Mouse (Mus musculus) lung, postnatal 14 days (tissue): ENCODE measurements around the gene Abcd3.
"Not testable (repeated sequence)": the region's sequence is repeated elsewhere in the genome, so short reads cannot be mapped to it uniquely, and the experiment has no call there.

Experiments used
- DNase-seq: peaks from one replicate; pipeline ENCODE4 v3.0.0; 2021

Abcd3 gene

DNA sequence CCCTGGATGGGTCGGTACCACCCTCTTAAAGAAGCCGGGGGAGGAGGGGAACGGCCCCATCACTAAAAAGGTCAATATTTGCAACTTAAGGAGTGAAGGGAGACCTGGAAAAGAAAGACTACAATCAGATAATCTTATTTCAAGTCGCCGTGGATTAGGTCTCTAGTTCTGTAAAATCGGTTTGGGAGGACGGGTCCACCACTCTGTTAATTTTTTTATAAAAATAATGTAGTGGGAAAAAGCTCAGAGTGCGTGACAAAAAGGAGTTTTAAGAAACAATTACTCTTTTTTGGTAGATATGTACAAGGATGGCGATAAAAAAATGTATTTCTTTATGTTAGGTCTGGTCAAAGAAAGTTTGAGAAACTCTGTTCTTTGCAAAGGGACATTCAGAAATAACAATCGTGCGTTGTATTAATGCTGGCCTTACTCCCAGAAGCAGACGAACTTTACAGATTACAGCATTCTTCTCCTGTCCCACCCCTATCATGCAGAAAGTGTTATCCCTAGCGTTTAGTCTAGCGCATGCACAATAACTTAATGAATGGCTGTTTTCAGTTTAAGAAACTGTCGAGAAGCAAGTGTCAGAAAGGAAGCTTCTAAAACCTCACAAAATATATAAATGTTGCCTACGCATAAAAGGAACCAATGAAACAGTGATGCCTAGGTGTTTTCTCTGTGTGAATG is 590 bp upstream of the Abcd3 start:
- DNase-seq, result no peak

GRCm38 (mm10) chr3:121814413-121814864 is 663 bp downstream of the Abcd3 start:
- no peak for DNase-seq

GRCm38 (mm10) chr3:121813834-121814233 is 1.3 kb downstream of the Abcd3 start:
- DNase-seq, result no peak

DNA sequence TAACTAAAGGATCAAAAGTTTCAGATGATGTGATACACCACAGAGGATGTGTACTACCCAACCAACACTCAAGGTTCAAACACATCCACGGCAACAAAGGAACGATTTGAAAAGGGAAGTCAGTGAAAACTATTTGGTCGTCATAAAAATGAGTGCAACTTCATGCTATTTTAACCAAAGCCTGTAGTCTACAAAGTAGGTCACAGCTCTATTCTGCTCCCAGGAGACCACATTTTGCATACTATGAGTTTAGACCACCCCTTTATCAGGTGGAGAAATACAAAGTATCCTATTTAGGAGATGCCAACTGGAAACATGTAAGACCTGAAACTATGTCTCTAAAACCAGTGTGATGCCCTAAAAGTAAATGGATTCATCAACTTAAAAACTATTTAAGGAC is 6.9 kb downstream of the Abcd3 start:
- no peak for DNase-seq

GRCm38 (mm10) chr3:121794214-121794613 is 20.9 kb downstream of the Abcd3 start:
- DNase-seq, result no peak

GRCm38 (mm10) chr3:121792246-121792645 is 22.9 kb downstream of the Abcd3 start:
- DNase-seq, result no peak

DNA sequence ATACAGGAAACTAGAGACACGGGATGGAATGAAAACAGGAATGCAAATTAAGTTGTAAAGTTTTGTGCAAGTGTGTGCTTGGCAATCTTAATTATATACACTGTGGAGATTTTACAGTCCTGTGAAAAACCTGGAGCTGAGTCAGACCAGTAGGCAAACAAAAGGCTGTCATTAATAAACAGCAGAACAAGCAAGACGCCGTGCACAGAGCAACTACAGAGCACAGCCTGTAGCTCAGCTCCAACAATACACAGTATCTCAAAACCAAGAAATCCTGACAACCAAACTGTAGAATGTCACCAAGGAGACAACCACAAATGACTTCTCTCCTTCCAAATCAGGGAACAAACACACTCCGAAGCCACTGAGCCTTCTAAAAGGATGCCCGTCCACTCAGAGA is 24.7 kb downstream of the Abcd3 start:
- no peak for DNase-seq

DNA sequence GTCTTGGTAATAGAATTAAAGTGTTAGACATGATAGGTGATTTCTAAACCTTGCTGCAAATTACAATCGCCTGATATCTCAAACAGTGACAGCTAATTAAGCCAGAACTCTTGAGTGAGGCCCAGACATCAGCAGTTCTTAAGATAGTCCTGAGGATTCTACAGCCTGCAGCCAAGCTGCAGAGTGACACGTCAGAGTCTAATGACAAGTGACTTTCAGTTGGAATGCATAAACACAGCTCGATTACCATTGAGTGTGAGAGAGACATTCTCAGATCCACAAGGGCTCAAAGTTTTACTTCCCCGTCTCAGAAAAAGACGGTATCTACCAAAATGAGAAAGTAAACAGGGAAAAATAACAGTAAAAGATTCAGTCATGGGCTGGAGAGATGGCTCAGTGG is 25.3 kb downstream of the Abcd3 start:
- no peak for DNase-seq

GRCm38 (mm10) chr3:121783020-121783419 is 32.1 kb downstream of the Abcd3 start:
- DNase-seq, result no peak

DNA sequence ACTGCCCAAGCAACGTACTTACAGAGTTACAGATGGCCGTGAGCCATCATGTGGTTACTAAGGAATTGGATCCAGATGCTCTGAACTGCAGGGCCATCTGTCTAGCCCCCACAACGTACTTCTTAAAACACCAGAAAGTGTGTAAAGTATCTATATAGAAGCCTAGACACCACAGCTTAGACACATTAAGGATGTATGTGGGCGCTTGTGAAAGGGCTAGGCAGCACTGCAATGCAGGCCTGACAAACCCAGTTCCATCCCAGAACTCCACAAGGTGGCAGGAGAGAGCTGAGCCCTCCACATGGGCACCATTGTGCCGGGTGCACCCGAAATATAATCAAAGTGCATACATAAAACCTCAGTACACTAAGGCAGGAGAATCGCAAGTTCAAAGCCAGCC is 37.2 kb downstream of the Abcd3 start:
- peak; percentile 68 for DNase-seq

GRCm38 (mm10) chr3:121773336-121773735 is 41.8 kb downstream of the Abcd3 start:
- DNase-seq, result not testable (repeated sequence)

GRCm38 (mm10) chr3:121768770-121769169 is 46.3 kb downstream of the Abcd3 start:
- DNase-seq, result no peak

DNA sequence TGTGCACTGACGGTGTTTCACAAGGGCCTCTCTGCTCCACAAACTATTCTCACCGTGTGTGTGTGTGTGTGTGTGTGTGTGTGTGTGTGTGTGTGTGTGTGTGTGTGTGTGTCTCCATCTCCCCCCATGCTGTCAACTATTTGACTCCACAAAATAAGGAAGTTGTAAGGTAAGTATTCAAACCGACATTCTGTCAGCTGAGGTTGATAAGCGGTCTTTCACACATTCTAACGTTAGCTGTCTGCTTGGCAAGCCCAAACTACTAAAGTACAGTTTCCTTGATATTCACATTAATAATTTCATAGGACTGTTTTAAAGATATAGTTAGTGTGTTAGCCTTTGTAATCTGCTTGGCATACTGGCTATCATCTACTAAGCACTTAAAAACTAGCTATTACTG is 48.3 kb downstream of the Abcd3 start:
- DNase-seq, result no peak

- DNase-seq, result no peak
Measured at GRCm38 (mm10) chr3:121766048-121766447, 49.1 kb downstream of the Abcd3 start.

DNA sequence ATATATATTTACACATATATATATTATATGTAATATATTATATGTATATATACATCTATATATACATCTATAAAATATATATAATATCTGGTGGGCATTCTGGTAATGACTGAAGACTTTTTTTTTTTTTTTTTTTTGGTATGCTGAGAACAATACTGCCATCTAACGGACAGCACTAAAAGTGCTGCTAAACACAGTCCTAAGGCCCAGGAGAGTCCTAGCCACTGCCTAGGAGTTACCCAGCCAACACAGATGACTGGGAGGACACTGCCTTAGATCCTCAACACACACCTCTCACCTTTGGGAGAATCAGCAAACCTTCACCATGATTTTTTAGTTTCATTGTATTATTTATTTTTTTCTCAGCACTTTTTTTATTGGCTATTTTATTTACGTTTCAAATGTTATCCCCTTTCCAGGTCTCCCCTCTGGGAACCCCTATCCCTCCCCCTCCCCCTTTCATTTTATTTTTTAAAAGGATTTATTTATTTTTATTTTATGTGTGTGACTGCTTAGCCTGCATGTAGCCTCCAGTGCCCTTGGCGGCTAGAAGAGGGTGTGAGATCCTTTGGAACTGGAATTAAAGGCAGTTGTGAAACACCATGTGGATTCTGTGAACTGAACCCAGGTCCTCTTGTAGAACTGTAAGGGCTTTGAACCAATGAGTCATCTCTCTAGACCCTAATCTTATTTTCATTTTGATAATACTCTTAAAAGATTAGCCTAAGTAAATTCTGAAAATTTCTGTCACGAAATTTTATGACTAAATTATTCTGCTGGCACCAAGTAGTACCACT is 52.8 kb downstream of the Abcd3 start:
- peak; percentile 22 for DNase-seq

- DNase-seq, result no peak
Measured at GRCm38 (mm10) chr3:121758373-121758772, 56.7 kb downstream of the Abcd3 start.

DNA sequence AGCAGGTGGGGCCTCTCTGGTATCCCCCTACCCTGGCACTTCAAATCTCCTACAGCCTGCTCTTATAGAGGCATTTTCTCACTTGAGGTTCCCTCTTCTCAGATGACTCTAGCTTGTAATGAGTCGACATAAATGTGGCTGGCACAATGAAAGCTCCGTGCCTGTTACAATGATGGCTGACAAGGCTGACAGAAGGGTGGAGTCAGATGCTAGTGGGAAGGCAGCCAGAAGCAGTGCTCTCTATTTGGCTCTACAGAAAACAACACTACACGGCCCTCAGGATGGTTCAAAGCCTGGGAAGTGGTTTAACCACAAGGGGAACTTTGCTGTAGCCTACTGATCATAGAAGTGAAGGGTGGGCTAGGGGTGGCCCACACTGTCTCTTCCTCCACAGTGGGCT is 60.0 kb downstream of the Abcd3 start:
- peak; percentile 14 for DNase-seq

DNA sequence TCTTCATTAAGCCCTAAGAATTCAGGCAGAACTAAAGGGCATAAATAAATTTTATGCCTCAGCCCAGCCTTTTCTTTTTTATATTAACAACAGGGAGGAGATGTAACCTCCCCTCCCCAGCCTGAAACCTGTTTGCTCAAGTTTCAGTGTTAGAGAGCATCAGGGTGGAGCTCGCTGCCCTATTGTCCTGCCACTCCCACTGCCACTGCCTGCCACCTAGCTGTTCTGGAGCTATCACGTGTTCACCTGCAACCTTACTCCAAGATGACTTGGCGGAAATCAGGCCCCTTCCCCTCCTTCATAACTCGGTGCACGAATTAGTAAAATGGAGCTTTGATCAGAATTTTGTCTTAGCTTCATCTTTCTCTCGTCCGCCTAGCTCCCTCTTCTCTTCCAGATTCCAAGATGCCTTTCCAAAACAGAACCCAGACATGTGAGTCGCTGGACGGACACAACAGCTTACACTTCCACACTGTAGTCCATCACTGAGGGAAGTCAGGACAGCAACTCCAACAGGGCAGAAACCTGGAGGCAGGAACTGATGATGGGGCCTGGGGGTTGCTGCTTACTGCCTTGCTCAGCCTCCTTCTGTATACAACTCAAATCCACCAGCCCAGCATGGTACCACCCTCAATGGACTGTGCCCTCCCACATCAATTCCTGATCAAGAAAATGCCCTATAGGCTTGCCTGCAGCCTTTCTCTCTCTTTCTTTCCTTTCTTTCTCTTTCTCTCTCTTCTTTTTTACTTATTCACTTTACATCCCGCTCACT is 60.6 kb downstream of the Abcd3 start:
- not testable (repeated sequence) for DNase-seq

DNA sequence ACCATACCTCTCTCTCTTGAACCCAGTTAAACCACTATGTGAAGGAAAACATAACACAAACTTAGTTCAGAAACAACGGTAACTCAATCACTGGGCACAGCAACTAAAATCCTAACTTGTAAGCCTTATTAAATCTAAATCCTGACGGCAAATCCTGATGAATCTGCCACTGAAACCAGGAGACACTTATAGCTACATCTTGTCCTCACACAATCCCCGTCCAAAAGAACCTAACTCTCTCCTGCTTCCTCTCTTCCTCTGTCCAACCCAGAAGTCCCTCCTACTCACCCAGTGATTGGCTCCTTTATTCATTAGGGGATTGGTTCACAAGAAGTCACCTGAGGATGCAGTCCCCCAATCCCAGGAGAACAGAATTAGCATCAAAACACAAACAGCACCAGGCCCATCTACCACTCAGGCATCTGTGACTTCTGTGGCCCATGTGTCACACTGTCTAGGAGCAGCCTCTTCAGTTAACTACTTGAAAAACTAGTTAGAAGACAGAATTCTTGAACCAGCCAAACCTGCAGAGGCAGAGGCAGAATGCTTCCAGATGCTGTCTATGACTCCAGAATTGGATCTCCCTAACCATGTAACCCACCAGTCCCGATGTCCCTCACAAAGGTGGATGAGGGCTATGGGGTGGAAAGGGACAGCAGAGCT is 73.8 kb downstream of the Abcd3 start:
- DNase-seq, result not testable (repeated sequence)

DNA sequence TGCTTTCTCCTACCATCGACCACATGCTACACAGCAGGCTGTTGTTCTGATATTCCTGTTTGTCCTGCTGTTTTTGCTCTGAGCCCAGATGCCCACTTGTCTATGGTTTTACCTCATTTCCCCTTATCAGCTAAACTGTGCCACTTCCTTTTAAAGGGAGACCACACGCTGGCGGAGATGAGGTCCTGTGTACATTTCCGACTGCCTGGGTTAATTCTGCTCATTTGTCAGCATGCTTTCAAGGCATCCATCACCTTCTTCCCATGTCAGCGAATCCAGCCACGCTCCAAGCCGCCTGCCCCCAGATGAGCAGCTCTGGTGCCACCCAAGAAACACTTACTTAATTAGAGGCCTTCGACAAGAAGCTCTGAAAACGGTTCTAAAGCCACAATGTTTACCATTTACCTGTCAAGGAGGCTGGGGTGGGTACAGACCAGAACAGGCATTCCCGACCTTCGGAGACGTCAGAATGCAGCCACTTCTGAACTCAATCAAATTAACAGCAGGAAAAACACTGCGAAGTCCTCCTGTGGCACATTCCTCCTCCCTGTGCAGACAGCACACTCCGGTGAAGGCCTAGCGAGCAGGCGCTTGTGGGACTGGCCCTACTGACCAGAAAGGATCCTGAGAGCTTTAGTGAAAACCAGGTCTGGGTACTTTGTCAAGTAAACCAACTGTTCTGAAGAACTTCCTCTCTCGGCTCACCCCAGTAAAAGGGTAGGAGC is 75.5 kb downstream of the Abcd3 start:
- no peak for DNase-seq

DNA sequence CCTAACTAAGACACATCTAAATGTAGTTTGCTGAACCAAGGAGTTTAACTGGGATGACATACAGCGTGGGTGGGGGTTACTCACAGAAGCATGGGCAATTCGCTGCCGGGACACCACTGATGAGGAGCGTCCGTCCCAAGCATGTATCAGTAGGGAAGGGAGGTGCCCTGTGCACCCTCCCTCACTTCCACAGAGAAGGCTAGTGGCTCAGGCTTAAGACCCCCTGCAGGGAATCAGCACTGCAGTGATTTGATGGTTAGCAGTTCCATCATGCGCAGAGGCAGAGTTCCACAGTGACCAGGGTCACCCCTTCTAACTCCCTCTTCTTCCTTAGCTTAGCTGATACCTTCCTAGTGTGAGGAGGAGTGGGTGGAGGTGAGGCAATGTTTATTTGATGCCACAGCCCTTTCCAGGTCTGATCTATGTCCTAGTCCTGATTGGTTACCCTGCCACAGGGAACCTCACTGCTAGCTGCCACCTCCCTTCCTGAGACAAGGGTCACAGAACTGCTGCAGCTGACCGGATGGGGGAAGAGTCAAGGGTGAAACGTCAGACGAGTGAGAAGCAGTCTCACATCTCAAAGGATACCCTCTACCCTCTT is 76.3 kb downstream of the Abcd3 start:
- DNase-seq, result no peak

- no peak for DNase-seq
Measured at GRCm38 (mm10) chr3:121737901-121738300, 77.2 kb downstream of the Abcd3 start.
